Mouse (Mus musculus) heart, postnatal 14 days (tissue): ENCODE measurements around the gene Eif4e2. TPM values are rescaled to one million over a fixed set of nuclear protein-coding genes. Genes with fewer than 3 reads are reported as not detected.
A peak's percentile ranks its signal among the peaks of the same experiment; 100 is the strongest.

ENCODE experiments used
- DNase-seq, 2 experiments: peaks; one replicate each; pipeline ENCODE4 v3.0.0; 2021 to 2022
- intact Hi-C: fragments of 180-260 bp; cut with DNase I; formaldehyde crosslinking; loops from one replicate; pipeline ENCODE4 v1.15.1; 2025
- long read RNA-seq, 2 experiments: library from polyadenylated mRNA; stranded (forward); transcript quantifications; one replicate each; pipeline ENCODE4 v2.0.0; 2021
- total RNA-seq, 2 experiments: library from RNA; stranded (reverse); gene quantifications; 2 replicates each; pipeline ENCODE4 v1.2.3; 2021

Gene Eif4e2
- 10 to 100 TPM; 53.8 to 57.2 TPM for total RNA-seq
- long read RNA-seq, experiment 1, transcript Eif4e2-204 (7 exons, 1,119 nt), result major isoform, 18 of 70 reads
- long read RNA-seq, experiment 1, transcript Eif4e2-206 (7 exons, 1,807 nt), result minor isoform, 8 of 70 reads
- long read RNA-seq, experiment 1, transcript Eif4e2-207 (8 exons, 3,473 nt), result minor isoform, 6 of 70 reads
- long read RNA-seq, experiment 1, transcript Eif4e2-202 (7 exons, 3,394 nt), result minor isoform, 12 of 70 reads
- long read RNA-seq, experiment 1, partial matches to known transcripts, result 1 of 70 reads
- long read RNA-seq, experiment 1, other reads (novel, unspliced or antisense), result 21 of 70 reads
- long read RNA-seq, experiment 2, transcript Eif4e2-202 (7 exons, 3,394 nt), result minor isoform, 9 of 61 reads
- long read RNA-seq, experiment 2, transcript Eif4e2-207 (8 exons, 3,473 nt), result minor isoform, 6 of 61 reads
- long read RNA-seq, experiment 2, transcript Eif4e2-204 (7 exons, 1,119 nt), result major isoform, 11 of 61 reads
- long read RNA-seq, experiment 2, transcript Eif4e2-206 (7 exons, 1,807 nt), result minor isoform, 10 of 61 reads
- long read RNA-seq, experiment 2, partial matches to known transcripts, result 7 of 61 reads
- long read RNA-seq, experiment 2, other reads (novel, unspliced or antisense), result 17 of 61 reads

DNA sequence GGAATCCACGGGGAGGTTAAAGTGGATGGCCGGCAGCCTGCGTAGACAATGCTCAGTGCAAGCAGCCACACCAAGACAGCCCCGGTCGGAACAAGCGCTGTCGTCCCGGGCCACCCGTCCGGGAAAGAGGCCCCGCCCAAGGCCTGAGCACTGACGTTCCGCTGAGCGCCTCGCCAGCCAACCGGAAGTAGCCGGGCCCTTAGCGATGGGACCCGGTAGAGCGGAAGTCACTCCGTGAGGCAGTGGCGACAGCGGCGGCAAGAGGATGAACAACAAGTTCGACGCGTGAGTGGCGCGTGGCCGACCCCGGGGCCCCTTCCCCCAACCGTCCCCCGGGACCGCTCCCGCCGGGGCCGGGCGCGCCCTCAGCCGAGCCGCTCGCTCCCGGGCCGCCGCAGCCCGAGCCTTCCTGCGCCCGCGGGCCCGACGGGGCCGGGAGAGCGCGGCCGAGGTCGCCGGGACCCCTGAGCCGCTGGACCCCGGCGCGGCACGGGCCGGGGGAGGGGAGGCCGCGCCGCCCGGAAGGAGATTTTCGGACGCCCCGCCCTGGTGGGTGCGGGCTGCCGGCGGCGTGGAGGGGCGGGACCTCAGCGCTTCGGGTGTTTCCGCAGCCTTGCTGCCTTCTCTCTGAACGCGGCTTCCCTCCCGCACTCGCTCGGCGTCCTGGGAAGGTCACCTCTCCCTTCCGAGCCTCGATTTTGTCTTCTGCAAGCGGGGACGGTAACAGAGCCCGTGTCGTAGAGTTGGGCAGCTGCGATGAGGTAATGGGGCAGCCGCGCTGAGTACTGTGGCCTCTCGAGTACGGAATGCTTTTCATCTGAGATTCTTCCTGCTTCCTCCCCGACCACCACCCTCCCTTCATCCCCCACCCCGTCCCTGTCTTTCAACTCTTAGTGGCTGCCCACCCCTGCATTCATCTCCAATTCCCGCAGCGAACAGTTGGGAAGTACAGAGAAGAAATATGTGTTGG, at the start of gene Eif4e2:
Eif4e2 (plus strand) TSS at position 180 of the 970 bp plus-strand sequence.
- DNase-seq, result peak; percentile 94 to 97
- intact Hi-C loops, result no loop called here

DNA sequence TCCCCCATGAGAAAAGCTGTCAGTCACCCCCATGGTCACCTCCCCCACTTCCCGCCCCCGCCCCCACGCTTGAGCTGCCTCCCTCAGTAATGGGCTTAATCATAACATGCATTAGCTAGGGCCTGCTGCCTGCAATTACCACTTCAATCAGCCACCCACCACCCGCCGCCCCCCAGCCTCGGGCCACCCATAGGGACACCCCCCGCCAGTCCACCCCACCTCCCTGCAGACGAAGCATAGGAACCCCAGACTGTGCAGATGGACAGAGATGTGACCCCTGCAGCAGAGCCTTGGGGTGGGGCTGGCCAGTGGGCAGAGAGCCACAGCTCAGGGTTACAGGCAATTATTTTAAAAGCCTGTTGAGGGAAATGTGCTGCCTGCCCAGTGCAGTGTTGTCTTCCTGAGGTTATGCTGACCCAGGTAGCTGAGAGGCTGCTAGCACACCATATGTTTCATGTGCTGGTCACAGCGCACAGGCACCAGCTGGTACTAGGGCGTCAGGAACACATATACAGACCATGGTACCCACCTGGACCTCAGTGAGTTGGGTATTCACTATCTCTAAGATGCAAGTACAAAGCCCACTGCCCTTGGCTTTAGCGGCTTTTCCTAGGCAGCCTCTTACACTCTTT, 49.4 kb upstream of the Eif4e2 start:
- intact Hi-C loops, result no loop called here

DNA sequence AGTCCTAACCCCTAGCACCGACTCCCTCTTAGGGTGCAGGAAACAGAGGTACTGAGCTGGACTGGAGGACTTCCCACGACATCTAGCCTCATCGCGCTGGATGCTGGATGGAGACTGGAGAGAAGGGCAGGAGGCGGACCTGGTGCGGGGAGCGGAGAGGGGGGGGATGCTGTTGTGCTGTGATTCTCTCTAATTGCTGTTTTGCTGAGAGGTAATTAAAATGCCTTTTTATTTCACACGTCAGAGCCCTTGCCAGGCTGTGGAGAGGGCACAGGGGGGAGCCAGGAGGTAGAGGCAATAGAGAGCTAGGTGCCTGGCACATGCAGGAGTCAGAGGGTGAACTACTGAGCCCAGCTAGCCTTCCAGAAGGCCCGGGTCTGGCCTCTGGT, 48.9 kb upstream of the Eif4e2 start:
- intact Hi-C loops, result no loop called here
- no peak for DNase-seq

More for the DNA sequence above, 49.4 kb upstream of the Eif4e2 start:
- no peak for DNase-seq

DNA sequence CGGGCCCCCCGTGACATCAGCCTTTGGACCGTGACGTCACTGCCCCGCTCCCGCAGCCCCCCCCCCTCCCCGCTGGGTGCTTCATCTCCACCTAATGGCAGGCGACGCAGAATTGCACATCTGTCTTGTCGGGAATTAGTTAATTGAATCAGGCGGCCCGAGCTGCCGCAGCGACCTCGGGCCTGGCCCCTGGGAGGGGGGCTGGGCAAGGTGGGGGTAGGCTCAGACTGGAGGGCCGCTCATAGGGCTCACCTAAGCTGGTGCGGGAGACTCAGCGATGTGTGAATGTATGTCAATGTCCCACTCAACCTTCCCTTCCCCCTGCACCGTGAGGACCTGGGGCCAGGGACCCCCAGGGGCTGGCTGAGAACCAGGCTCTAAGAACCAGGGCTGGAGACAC, 43.3 kb upstream of the Eif4e2 start:
- intact Hi-C loops, result loop anchor here (5.0 kb wide), 1 partner anchor 122 kb away; no protein-coding TSS in a partner anchor
- DNase-seq, result no peak

DNA sequence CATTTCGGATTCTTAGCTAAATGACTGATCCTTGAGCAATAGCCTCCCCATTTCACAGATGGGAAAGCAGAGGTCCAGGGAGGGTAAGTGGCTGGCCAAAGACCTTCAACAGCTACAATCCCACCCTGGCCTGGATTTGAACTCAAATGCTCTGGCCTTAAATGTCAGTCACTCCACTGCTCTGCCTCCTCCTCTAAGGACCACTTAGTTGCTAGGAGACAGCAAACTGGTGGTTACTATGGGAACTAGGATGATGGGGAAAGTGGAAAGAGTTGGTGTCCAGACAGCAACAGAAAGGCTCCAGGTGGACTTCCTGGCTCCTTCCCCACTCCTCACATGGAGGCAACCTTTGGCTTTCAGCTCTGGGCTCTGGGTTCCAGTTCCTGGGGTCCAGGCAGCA, 42.4 kb upstream of the Eif4e2 start:
- intact Hi-C loops, result loop anchor here (5.0 kb wide), 1 partner anchor 121 kb away; no protein-coding TSS in a partner anchor

DNA sequence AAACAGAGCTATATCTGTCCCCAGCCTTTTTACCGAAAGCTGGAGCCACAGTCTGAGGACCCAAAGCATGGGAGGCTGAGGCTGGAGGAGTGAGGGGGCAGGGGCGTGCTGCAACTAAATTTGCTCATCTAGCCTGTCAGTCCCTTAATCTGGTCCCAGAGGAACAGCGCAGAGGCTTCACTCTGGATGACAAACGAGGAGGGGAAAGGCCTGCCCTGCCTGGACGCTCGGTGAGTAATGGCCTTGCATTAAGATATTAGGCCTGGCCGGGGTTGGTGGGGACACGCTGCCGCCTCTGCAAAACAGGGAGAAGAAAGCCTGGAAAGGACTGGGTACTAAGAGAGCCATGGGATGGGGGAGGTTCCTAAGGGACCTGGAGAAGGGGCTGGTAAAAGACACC, 41.4 kb upstream of the Eif4e2 start:
- DNase-seq, result no peak
- intact Hi-C loops, result loop anchor here (5.0 kb wide), 1 partner anchor 120 kb away; no protein-coding TSS in a partner anchor

More for the DNA sequence above, 42.4 kb upstream of the Eif4e2 start:
- DNase-seq, result no peak

DNA sequence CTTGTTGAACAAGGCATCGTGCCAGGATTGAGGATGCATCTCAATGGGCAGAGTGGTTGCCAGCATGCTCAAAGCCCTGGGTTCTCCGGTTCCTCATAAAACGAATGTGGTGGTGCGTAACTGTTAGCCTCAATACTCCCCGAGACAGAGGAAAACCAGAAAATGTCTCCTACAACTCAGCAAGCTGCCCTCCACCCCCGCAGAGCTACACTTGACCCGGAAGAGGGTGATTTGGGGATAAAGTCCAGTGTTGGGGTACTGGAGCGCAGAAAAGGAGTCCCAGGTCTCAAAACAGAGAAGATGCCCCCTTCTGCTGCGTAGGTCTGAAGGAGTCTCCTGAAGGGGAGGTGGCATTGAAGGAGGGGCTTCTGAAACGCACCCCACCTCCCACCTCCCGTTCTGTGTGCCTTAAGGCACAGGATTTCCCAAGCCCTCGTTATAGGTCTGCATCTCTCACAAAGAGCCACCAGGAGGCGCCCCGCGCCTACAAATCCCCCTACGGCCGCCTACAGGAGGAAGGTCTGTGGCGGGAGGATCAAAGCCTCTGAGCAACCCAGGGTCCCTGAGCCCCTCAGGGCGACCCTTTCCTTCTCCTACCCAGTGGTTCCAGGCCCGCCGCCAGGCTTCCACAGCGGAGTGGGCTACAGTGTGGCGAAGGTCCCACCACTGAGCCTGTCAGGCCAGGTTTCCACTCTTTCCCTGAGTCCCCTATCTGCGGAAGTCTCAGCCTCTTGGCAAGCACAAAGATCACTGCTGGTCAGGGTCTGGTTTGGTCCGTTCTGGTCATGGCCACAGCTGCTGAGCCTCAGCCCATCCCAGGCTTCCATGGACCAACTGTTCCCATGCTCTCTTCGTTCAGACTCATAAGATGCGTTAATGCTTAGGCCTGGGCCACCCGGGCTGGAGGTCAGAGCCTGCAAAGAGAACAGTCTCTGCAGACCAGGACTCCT, 39.4 kb upstream of the Eif4e2 start:
- intact Hi-C loops, result loop anchor here (1.0 to 5.0 kb wide), 2 partner anchors 11 to 118 kb away; no protein-coding TSS in a partner anchor
- DNase-seq, result peak; percentile 71 to 75

DNA sequence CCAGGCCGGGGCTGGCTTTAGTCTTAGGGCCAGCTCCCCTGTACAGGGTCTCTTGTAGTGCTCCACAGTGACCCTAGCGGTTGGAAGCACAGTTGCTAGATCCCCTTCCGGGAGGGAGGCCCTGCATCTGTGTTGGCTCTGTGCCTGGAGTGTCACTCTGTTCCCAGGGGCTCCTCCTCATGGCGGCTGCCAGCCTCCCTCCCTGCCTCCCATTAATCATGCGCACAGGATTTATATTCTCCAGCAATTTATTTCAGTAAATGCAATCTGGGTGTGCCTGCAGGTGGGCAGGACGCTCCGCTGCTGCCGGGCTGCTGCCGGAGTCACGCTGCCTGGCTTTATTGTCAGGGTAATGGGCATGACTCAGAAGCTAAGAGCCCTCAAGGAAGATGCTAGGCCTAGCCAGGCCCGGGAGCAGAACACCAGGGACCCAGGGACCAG, 37.8 kb upstream of the Eif4e2 start:
- peak; percentile 51 to 73 for DNase-seq
- intact Hi-C loops, result no loop called here

DNA sequence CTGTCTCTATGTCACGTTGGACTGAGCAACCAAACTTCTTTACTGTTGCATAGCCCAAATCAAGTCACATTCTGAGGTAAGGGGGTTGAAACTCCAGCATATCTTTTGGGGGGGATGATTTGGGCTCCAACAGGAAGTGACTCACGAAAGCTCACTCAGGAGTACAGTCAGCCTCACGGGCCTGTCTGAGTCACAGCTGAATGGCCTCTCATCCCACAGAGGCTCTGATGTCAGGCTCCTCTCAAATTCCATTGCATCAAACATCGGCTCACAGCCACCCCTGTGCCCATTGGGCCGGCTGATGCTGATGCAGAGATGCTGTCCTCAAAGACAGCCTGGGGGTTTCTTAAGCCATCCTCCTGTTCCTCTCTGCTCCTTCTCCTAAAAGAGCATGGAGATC, 32.8 kb upstream of the Eif4e2 start:
- intact Hi-C loops, result no loop called here
- no peak for DNase-seq

DNA sequence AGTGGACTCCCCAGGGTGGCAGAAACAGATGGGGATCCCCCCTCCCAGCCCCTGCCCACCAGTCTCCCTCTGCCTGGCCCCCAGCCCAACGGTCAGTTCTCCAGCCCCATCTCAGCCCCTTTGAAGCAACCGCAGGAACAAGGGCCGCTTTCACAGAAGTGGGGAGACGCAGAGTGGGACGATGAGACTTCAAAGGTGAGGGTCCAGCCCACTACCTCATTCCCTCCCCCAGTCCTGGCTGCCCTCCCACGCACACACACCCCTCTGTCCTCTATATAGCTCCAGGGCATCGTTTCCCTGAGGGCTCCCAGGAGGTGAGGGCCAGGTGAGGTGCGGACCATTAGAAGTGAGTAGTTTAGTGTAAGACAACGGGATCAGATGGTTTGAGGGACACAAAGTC, 30.7 kb upstream of the Eif4e2 start, which contains the start of gene Prss56:
Prss56 (plus strand) TSS at position 301 of the 400 bp plus-strand sequence.
- no peak for DNase-seq
- intact Hi-C loops, result no loop called here

DNA sequence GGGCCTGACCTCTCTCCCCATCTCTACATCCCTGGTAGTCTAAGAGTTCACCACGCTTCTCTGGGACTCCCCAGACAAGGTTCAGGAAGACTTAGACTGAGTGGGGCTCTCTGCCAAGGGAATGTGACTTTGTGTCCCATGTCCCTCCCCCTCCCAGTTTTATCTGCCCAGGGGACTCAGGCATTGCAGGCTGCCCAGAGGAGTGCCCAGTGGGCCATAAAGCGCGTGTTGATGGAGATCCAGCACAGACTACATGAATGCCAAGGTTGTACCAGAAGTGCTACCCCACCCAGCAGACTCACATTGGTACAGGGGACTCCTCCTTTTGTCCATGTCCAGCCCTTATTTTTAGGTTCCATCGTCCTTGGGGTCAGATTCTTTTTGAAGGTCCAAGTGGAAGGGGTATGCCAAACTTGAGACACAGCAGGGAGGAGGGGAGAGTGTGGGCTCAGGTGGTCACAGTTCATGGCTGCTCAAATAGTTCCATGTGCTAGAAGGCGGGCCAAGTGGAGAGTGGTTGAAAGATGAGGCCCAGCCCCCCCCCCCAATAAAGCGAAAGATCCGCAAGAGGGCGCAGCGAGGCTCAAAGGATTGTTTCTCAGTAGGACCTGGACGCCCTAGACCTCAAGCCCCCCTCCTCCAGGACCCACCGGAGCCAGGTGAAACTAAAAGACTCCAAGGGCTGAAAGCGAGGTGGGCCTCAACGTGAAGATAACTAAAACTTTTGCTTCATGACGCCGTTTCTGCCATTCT, 29.5 kb upstream of the Eif4e2 start:
- intact Hi-C loops, result no loop called here
- no peak for DNase-seq

DNA sequence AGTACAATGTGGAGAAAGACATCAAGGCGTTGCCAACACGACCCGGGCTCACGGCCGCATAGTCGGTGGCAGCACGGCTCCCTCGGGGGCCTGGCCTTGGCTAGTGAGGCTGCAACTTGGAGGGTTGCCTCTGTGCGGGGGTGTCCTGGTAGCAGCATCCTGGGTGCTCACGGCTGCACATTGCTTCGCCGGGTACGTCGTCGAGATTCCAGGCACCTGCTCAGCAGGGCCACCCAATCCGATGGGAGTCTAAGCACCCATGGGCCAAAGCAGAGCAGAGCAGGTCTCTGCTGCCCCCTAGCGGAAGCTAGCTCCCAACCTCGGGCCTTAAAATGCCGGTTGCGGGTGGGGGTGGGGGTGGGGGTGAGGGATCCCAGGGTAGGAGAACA, 29.0 kb upstream of the Eif4e2 start:
- peak; percentile 77 to 84 for DNase-seq
- intact Hi-C loops, result loop anchor here (1.0 to 5.0 kb wide), 3 partner anchors 10 to 567 kb away; no protein-coding TSS in a partner anchor

DNA sequence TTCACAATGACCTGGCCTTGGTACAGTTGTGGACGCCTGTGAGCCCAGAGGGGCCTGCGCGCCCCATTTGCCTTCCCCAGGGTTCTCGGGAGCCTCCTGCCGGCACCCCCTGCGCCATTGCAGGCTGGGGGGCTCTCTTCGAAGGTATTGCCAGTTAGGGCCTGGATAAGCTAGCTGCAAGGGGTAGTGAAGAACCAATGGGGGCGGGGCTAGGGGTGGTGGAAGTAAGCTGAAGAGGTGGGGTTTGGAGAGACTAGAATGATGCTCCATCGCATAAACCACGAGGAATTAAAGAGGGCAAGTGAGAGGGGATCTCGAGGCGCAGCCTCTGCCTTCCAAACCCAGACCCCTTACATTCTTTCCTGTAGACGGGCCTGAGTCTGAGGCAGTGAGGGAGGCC, 28.2 kb upstream of the Eif4e2 start:
- intact Hi-C loops, result loop anchor here (1.0 to 5.0 kb wide), 3 partner anchors 11 to 568 kb away; no protein-coding TSS in a partner anchor
- no peak for DNase-seq

DNA sequence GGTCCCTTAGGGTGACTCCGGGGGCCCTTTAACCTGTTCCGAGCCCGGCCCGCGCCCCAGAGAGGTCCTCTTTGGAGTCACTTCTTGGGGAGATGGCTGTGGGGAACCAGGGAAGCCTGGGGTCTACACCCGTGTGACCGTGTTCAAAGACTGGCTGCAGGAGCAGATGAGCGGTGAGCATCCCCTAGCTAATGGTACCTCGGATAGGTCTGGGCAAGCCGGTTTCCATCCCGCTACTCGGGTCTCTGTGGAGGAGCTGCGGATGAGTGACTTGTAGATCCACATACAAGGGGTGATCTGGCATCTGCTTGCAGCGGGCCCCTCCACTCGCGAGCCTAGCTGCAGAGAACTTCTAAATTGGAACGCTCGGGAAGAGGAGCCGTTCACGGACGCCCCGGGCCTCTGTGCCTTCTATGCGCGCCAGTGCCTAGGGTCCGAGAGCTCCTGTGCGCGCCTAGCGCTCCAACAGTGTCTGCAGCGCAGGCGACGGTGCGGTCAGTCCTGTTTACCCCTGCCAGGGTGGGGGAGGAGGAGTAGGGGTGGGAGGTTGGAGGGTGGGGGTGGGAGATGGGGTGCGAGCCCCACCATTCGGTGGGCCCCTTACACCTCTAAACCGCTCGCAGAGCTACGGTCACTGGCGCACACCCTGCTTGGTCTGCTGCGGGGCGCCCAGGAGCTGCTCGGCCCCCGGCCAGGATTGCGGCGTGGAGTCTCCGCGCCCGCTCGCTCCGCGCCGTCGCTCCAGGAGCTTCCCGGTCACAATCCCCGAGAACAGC, 27.3 kb upstream of the Eif4e2 start:
- DNase-seq, result no peak
- intact Hi-C loops, result loop anchor here (1.0 to 5.0 kb wide), 3 partner anchors 88 to 569 kb away; no protein-coding TSS in a partner anchor

DNA sequence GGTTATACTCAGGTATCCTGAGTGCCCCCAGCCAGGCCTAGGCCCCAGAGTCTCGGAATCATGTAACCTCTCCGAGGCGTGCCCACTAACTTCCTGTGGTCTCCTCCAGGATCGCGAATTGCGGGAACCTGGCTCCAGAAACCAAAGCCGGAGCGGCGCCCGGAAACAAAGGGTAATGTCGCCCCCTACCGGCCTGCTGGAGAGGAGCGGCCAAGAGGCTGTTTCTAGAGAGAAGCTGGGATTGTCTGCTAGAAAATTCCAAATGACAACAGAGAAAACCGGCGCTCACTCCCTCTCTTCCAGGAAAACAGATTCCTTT, 26.7 kb upstream of the Eif4e2 start:
- intact Hi-C loops, result loop anchor here (1.0 to 5.0 kb wide), 3 partner anchors 89 to 570 kb away; no protein-coding TSS in a partner anchor
- DNase-seq, result peak; percentile 77 to 85

DNA sequence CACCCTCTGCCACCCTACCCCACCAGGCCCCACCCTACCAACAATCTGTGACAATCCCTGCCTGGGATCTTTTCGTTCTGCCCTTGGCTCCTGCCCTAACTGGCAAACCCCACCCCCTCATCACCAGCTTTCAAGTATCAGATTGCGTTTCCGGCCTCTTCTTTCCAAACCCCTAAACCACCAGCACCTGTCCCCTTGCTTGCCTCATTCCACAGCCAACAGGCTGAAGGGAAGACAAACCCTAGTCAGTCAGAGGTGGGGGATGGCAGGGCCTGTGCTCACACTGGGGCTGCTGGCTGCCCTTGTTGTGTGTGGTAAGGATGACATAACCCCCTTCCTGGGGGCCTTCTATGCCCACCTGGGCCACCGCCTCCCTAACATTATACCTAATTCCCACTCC, 23.3 kb upstream of the Eif4e2 start, which contains the start of gene Chrnd:
Chrnd (plus strand) TSS at position 179 of the 400 bp plus-strand sequence.
- DNase-seq, result no peak
- intact Hi-C loops, result no loop called here

DNA sequence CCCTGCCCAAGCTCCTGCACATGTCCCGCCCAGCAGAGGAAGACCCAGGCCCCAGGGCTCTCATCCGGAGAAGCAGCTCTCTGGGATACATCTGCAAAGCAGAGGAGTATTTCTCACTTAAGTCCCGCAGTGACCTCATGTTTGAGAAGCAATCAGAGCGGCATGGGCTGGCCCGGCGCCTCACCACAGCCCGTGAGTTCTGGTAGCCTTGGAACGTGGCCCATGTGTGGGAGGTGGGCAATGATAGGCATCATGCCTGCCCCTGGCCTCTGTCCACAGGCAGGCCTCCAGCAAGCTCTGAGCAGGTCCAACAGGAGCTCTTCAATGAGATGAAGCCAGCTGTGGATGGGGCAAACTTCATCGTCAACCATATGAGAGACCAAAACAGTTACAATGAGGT, 16.4 kb upstream of the Eif4e2 start:
- intact Hi-C loops, result no loop called here
- DNase-seq, result no peak
